In the genomic region with DNA sequence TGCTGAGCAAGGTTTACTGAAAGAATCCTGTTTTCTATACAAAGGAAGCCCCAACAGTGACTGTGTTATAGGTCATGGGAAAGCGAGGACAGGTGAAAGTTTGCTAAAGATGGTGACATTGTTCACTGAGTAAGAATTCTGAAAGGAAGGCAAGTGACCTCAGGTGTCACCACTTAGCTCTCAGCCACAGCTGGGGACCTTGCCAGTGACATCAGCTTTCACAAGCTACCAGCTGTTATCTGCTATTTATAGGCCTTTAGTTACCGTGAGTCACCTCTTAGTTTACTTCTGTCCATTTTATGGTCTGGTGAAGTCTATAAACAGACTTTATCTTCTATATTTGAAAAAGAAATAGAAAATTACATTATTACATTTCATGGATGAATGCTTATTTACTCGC, we compare ENCODE assay signal across 12 mouse cellular contexts.
"Had no signal": no experiment of that assay in that cellular context is flagged by ENCODE, and none has a peak within 500 bp of the region (broad histone marks: within the 10 kb centered on the region; RNA-seq: fewer than 3 reads in every experiment).

No protein-coding gene starts in this region.

- H3K9ac ChIP-seq: limb, embryonic 13.5 days; liver, embryonic 14.5 days; midbrain, embryonic 13.5 days; neural tube, embryonic 15.5 days; stomach, embryonic 15.5 days had no signal

- H3K36me3 ChIP-seq: limb, embryonic 13.5 days; midbrain, embryonic 13.5 days; neural tube, embryonic 15.5 days; stomach, embryonic 15.5 days had no signal

- H3K9me3 ChIP-seq: neural tube, embryonic 15.5 days; stomach, embryonic 15.5 days had no signal

- H3K4me3 ChIP-seq: limb, embryonic 13.5 days; midbrain, embryonic 13.5 days; neural tube, embryonic 15.5 days; stomach, embryonic 15.5 days had no signal

- H3K27ac ChIP-seq: limb, embryonic 13.5 days; liver, embryonic 14.5 days; midbrain, embryonic 13.5 days; neural tube, embryonic 15.5 days; stomach, embryonic 15.5 days had no signal

- ATAC-seq: lung, postnatal 0 days; midbrain, embryonic 13.5 days had no signal

- DNase-seq: kidney, postnatal 14 days; left cerebral cortex, postnatal 4 days; lung, adult 2 months; lung, postnatal 36 days; right cerebral cortex, adult 18-20 months; thymus, postnatal 36 days had no signal

- H3K27me3 ChIP-seq: limb, embryonic 13.5 days; midbrain, embryonic 13.5 days; neural tube, embryonic 15.5 days; stomach, embryonic 15.5 days had no signal

- H3K4me2 ChIP-seq: limb, embryonic 13.5 days; midbrain, embryonic 13.5 days; neural tube, embryonic 15.5 days; stomach, embryonic 15.5 days had no signal

- H3K4me1 ChIP-seq: limb, embryonic 13.5 days; midbrain, embryonic 13.5 days; neural tube, embryonic 15.5 days; stomach, embryonic 15.5 days had no signal
